8 mouse cellular contexts compared by ENCODE assay signal in genomic region chr3:21962360-21962782, GRCm38 (mm10).
DNase-seq lines count a peak whose midpoint lies in the region; ATAC-seq and TF ChIP-seq lines count a peak whose summit lies in the region.

No protein-coding gene starts in this region.

- no peak overlapping the region for H3K9ac ChIP-seq in heart, postnatal 0 days (replicated peaks; ENCODE audit: low read depth, low read length)
- no peak overlapping the region for H3K9ac ChIP-seq in embryonic facial prominence, embryonic 15.5 days
- H3K9ac ChIP-seq in hindbrain, embryonic 14.5 days = no peak overlapping the region

- TF ChIP-seq CTCF in heart, postnatal 0 days (IDR thresholded peaks at IDR 0.05; ENCODE audit: low read depth) = no peak

- H3K4me1 ChIP-seq in heart, postnatal 0 days (ENCODE audit: control insufficient read depth, insufficient read depth) = peaks cover 36% of the 10 kb centered on the region
- H3K4me1 ChIP-seq in embryonic facial prominence, embryonic 15.5 days = peaks cover 15% of the 10 kb centered on the region
- H3K4me1 ChIP-seq in hindbrain, embryonic 14.5 days (replicated peaks; ENCODE audit: control insufficient read depth, insufficient read depth, low read length) = no peaks in the 10 kb centered on the region

- H3K27ac ChIP-seq in heart, postnatal 0 days (ENCODE audit: low read depth) = peak overlapping the region; percentile 84
- 0 out of 2 replicates have a peak overlapping the region, but pooled peaks have one; percentile 7 for H3K27ac ChIP-seq in embryonic facial prominence, embryonic 15.5 days (replicated peaks)
- no peak overlapping the region for H3K27ac ChIP-seq in hindbrain, embryonic 14.5 days

- H3K36me3 ChIP-seq in heart, postnatal 0 days (replicated peaks; ENCODE audit: control insufficient read depth, insufficient read depth, low read length) = no peaks in the 10 kb centered on the region
- H3K36me3 ChIP-seq in embryonic facial prominence, embryonic 15.5 days = no peaks in the 10 kb centered on the region
- H3K36me3 ChIP-seq in hindbrain, embryonic 14.5 days (replicated peaks; ENCODE audit: control insufficient read depth, insufficient read depth) = no peaks in the 10 kb centered on the region

- H3K4me3 ChIP-seq in heart, postnatal 0 days (ENCODE audit: low read depth, low read length) = no peak overlapping the region
- no peak overlapping the region for H3K4me3 ChIP-seq in embryonic facial prominence, embryonic 15.5 days (replicated peaks)
- H3K4me3 ChIP-seq in hindbrain, embryonic 14.5 days (replicated peaks; ENCODE audit: low read length) = no peak overlapping the region

- DNase-seq in heart, postnatal 0 days (ENCODE audit: low spot score) = no peak
- DNase-seq in heart, adult 8-10 months (ENCODE audit: low spot score) = no peak
- peak; percentile 41 for DNase-seq in lung, postnatal 14 days
- no peak for DNase-seq in cerebellum, adult 8-10 months
- no peak for DNase-seq in hindbrain, embryonic 14.5 days (ENCODE audit: low spot score)
- DNase-seq in layer of hippocampus, adult 9-10 months (ENCODE audit: low spot score) = no peak

- TF ChIP-seq EP300 in heart, postnatal 0 days (IDR thresholded peaks at IDR 0.05; ENCODE audit: low read depth) = no peak

- no peaks in the 10 kb centered on the region for H3K9me3 ChIP-seq in heart, postnatal 0 days (replicated peaks; ENCODE audit: control insufficient read depth, low read length)
- no peaks in the 10 kb centered on the region for H3K9me3 ChIP-seq in embryonic facial prominence, embryonic 15.5 days (replicated peaks)
- H3K9me3 ChIP-seq in hindbrain, embryonic 14.5 days (ENCODE audit: control insufficient read depth, low read length) = no peaks in the 10 kb centered on the region

- H3K4me2 ChIP-seq in heart, postnatal 0 days (ENCODE audit: low read depth, low read length) = no peak overlapping the region
- no peak overlapping the region for H3K4me2 ChIP-seq in embryonic facial prominence, embryonic 15.5 days (replicated peaks)
- H3K4me2 ChIP-seq in hindbrain, embryonic 14.5 days (replicated peaks) = no peak overlapping the region

- H3K27me3 ChIP-seq in heart, postnatal 0 days (ENCODE audit: control insufficient read depth, insufficient read depth, low read length) = no peaks in the 10 kb centered on the region
- no peaks in the 10 kb centered on the region for H3K27me3 ChIP-seq in embryonic facial prominence, embryonic 15.5 days
- H3K27me3 ChIP-seq in hindbrain, embryonic 14.5 days (ENCODE audit: control insufficient read depth, insufficient read depth, low read length) = no peaks in the 10 kb centered on the region

- 55% methylated on average over 7 of the region's 7 CpGs for WGBS in heart, postnatal 0 days
- WGBS in embryonic facial prominence, embryonic 15.5 days = 59% methylated on average over 7 of the region's 7 CpGs
- 43% methylated on average over 7 of the region's 7 CpGs for WGBS in hindbrain, embryonic 14.5 days

- ATAC-seq in heart, postnatal 0 days (ENCODE audit: insufficient read depth, low read depth) = no peak
- ATAC-seq in CD4-positive, CD25-positive, alpha-beta regulatory T cell, adult 4 months = peak; percentile 36
- no peak for ATAC-seq in embryonic facial prominence, embryonic 15.5 days (ENCODE audit: insufficient number of reproducible peaks, low FRiP score, low TSS enrichment, low read depth)
- ATAC-seq in hindbrain, embryonic 14.5 days (ENCODE audit: low FRiP score) = no peak
